Mouse (Mus musculus): ENCODE measurements at regions not wholly inside any gene's neighbourhood (a gene's known extent, or its start where the extent isn't known, plus 50 kb on each side); places are given as distances from the start of the nearest gene placed in this dataset.

DNA sequence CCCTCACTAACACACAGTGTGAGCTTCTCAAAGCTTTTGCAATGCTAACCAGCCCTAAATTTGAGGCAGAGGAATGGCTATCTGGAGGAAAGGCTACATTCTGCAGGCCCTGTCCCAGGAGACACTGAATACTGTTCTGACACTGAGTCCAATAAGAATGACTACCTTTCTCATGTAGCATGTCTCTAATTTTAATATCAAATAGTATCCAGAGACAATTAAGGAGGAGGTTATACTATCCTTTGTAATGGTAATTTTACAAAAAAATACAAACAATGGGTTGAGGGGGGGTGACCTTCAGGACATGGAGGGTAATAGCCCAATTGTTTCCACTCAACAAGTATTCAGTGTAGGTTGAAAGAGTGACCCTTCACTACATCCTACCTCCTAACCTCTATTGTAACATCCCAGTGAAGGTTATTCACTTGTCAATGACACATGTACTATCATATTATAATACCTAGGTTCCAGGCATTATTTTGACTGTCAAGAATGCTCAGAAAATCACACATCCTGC, 222.7 kb downstream of the Gm826 start:
- no peak overlapping the region for H3K4me2 ChIP-seq
- no peak overlapping the region for H3K27ac ChIP-seq
- H3K27me3 ChIP-seq, result 0 out of 2 replicates have a peak, but pooled peaks cover 5% of the 10 kb centered on the region
- no peak overlapping the region for H3K9ac ChIP-seq
- no peaks in the 10 kb centered on the region for H3K9me3 ChIP-seq
- ATAC-seq (ENCODE audit: insufficient number of reproducible peaks, low FRiP score, low TSS enrichment, low read depth), result no peak
- no peaks in the 10 kb centered on the region for H3K36me3 ChIP-seq
- no peak overlapping the region for H3K4me3 ChIP-seq
- H3K4me1 ChIP-seq, result no peaks in the 10 kb centered on the region

- Histone ChIP-seq H3K4me3 (no peak overlapping the region), H3K36me3 (no peaks in the 10 kb centered on the region), H3K4me2 (no peak overlapping the region), H3K9me3 (no peaks in the 10 kb centered on the region), H3K4me1 (no peaks in the 10 kb centered on the region), H3K27ac (no peak overlapping the region), H3K9ac (no peak overlapping the region), H3K27me3 (no peaks in the 10 kb centered on the region)
- 34% methylated on average over 12 of the region's 12 CpGs for WGBS
- ATAC-seq (ENCODE audit: insufficient number of reproducible peaks, low FRiP score, low TSS enrichment, low read depth), result no peak
Observed at GRCm38 (mm10) chr2:160093078-160093477, 240.9 kb downstream of the Gm826 start.

- Histone ChIP-seq H3K4me1 (no peaks in the 10 kb centered on the region), H3K4me2 (no peak overlapping the region), H3K27ac (no peak overlapping the region), H3K9ac (no peak overlapping the region), H3K36me3 (no peaks in the 10 kb centered on the region), H3K9me3 (no peaks in the 10 kb centered on the region), H3K27me3 (no peaks in the 10 kb centered on the region), H3K4me3 (no peak overlapping the region)
- WGBS, result 69% methylated on average over 4 of the region's 4 CpGs
- ATAC-seq (ENCODE audit: insufficient number of reproducible peaks, low FRiP score, low TSS enrichment, low read depth), result no peak
Observed at GRCm38 (mm10) chr2:160085999-160086398, 248.0 kb downstream of the Gm826 start.

- no peak overlapping the region for H3K9ac ChIP-seq
- no peak overlapping the region for H3K4me3 ChIP-seq
- H3K4me2 ChIP-seq, result no peak overlapping the region
- H3K9me3 ChIP-seq, result no peaks in the 10 kb centered on the region
- no peaks in the 10 kb centered on the region for H3K36me3 ChIP-seq
- H3K4me1 ChIP-seq, result no peaks in the 10 kb centered on the region
- WGBS, result 81% methylated on average over 4 of the region's 4 CpGs
- H3K27ac ChIP-seq, result no peak overlapping the region
- no peak for ATAC-seq (ENCODE audit: insufficient number of reproducible peaks, low FRiP score, low TSS enrichment, low read depth)
- no peaks in the 10 kb centered on the region for H3K27me3 ChIP-seq
Observed at GRCm38 (mm10) chr2:160083674-160084073, 250.3 kb downstream of the Gm826 start.

- no peaks in the 10 kb centered on the region for H3K9me3 ChIP-seq
Observed at GRCm38 (mm10) chr2:160082106-160082653, 251.8 kb downstream of the Gm826 start.

GRCm38 (mm10) chr2:160075694-160076093, 258.3 kb downstream of the Gm826 start:
- Histone ChIP-seq H3K4me3 (no peak overlapping the region), H3K9me3 (no peaks in the 10 kb centered on the region), H3K4me1 (no peaks in the 10 kb centered on the region), H3K36me3 (no peaks in the 10 kb centered on the region), H3K27me3 (no peaks in the 10 kb centered on the region), H3K27ac (no peak overlapping the region), H3K4me2 (no peak overlapping the region), H3K9ac (no peak overlapping the region)
- ATAC-seq (ENCODE audit: insufficient number of reproducible peaks, low FRiP score, low TSS enrichment, low read depth), result no peak
- WGBS, result 46% methylated on average over 3 of the region's 3 CpGs

More at GRCm38 (mm10) chr2:160082106-160082653, 251.8 kb downstream of the Gm826 start:
- 32% methylated on average over 5 of the region's 5 CpGs for WGBS
- no peak; the same call in 1 of the 2 replicates for ATAC-seq (ENCODE audit: insufficient number of reproducible peaks, low FRiP score, low TSS enrichment, low read depth)
- no peaks in the 10 kb centered on the region for H3K27me3 ChIP-seq
- H3K36me3 ChIP-seq, result no peaks in the 10 kb centered on the region
- H3K4me3 ChIP-seq, result no peak overlapping the region
- H3K9ac ChIP-seq, result no peak overlapping the region
- H3K4me2 ChIP-seq, result no peak overlapping the region
- H3K27ac ChIP-seq, result no peak overlapping the region
- no peaks in the 10 kb centered on the region for H3K4me1 ChIP-seq

- Histone ChIP-seq H3K27me3 (no peaks in the 10 kb centered on the region), H3K27ac (no peak overlapping the region), H3K4me3 (no peak overlapping the region), H3K4me2 (no peak overlapping the region), H3K9me3 (no peaks in the 10 kb centered on the region), H3K4me1 (peaks cover 13% of the 10 kb centered on the region), H3K36me3 (no peaks in the 10 kb centered on the region), H3K9ac (no peak overlapping the region)
- ATAC-seq (ENCODE audit: insufficient number of reproducible peaks, low FRiP score, low TSS enrichment, low read depth), result no peak
- 80% methylated on average over 2 of the region's 2 CpGs for WGBS
Observed at GRCm38 (mm10) chr2:160070441-160070840, 263.5 kb downstream of the Gm826 start.

DNA sequence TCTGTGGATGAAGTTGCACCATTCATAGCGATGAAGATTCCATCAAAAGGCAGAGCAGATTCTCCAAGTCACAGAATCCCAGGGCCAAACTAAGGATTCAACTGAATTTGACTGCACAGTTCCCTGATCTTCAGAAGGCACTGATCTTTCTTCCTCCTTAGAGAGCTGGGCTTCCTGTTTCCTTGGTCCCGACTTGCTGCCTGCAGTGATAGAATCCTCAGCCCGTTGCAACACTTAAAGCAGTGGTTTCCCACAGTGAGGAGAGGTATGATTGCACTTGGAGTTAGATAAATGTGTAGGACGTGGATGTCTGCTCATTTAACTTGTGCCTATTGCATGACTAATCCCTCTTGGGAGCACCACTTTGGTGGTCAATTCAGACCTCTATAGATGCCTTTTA, 265.2 kb downstream of the Gm826 start:
- Histone ChIP-seq H3K27me3 (no peaks in the 10 kb centered on the region), H3K27ac (no peak overlapping the region), H3K36me3 (no peaks in the 10 kb centered on the region), H3K4me2 (no peak overlapping the region), H3K4me1 (peaks cover 13% of the 10 kb centered on the region), H3K4me3 (no peak overlapping the region), H3K9me3 (no peaks in the 10 kb centered on the region), H3K9ac (no peak overlapping the region)
- no peak for ATAC-seq (ENCODE audit: insufficient number of reproducible peaks, low FRiP score, low TSS enrichment, low read depth)
- WGBS, result 79% methylated on average over 4 of the region's 4 CpGs

- H3K36me3 ChIP-seq, result no peaks in the 10 kb centered on the region
- H3K27me3 ChIP-seq, result no peaks in the 10 kb centered on the region
- H3K4me2 ChIP-seq, result no peak overlapping the region
- 79% methylated on average over 9 of the region's 9 CpGs for WGBS
- ATAC-seq (ENCODE audit: insufficient number of reproducible peaks, low FRiP score, low TSS enrichment, low read depth), result no peak
- H3K4me3 ChIP-seq, result no peak overlapping the region
- H3K9me3 ChIP-seq, result no peaks in the 10 kb centered on the region
- no peak overlapping the region for H3K27ac ChIP-seq
- H3K9ac ChIP-seq, result no peak overlapping the region
- peaks cover 13% of the 10 kb centered on the region for H3K4me1 ChIP-seq
Observed at GRCm38 (mm10) chr2:160067904-160068303, 266.1 kb downstream of the Gm826 start.

DNA sequence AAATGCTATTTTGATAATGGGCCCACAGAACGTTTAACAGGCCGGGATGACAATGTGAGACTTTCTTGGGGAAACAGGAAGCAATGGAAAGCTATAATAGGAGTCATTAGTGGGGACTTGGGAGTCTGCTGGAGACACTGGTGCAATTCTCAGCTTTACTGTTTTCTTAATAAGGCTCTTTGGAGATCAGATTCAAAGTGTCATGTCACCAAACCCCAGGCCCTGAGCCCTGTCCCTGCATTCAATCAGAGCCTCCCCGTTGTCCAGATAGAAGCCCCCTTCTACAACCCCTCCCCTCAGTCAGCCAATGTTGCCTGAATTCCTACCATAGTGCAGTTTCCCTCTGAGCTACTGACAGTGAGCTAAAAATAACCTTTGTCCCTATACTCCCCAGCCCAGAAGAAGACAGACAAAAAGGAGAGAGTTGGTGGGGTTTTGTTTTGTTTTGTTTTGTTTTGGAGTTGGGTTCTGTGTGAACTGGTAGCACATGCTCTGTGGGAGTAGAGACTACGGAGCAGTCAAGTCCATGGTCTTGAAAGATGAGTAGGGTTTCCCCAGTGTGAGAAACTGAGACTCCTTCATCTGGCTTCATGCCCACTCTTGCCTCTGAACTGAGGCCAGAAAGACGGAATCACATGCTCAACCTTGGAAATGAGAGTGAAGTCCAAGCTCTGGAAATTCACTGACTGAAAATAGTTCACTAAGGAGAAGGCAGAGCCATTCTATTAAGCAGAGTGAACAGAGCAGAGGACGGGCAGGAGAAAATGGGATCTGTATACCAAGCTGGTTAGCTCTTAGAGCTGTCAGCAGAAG, 267.3 kb downstream of the Gm826 start:
- WGBS, result 25% methylated on average over 6 of the region's 6 CpGs
- H3K27ac ChIP-seq, result 0 out of 2 replicates have a peak overlapping the region, but pooled peaks have one; percentile 17
- no peak overlapping the region for H3K9ac ChIP-seq
- H3K4me3 ChIP-seq, result no peak overlapping the region
- peaks cover 13% of the 10 kb centered on the region for H3K4me1 ChIP-seq
- no peaks in the 10 kb centered on the region for H3K27me3 ChIP-seq
- ATAC-seq (ENCODE audit: insufficient number of reproducible peaks, low FRiP score, low TSS enrichment, low read depth), result no peak; the same call in 1 of the 2 replicates
- H3K36me3 ChIP-seq, result no peaks in the 10 kb centered on the region
- no peak overlapping the region for H3K4me2 ChIP-seq
- no peaks in the 10 kb centered on the region for H3K9me3 ChIP-seq

GRCm38 (mm10) chr2:160062148-160062937, 271.6 kb downstream of the Gm826 start:
- Histone ChIP-seq H3K4me2 (no peak overlapping the region), H3K27me3 (no peaks in the 10 kb centered on the region), H3K36me3 (no peaks in the 10 kb centered on the region), H3K9me3 (no peaks in the 10 kb centered on the region), H3K27ac (no peak overlapping the region), H3K9ac (no peak overlapping the region), H3K4me1 (peaks cover 13% of the 10 kb centered on the region), H3K4me3 (no peak overlapping the region)
- WGBS, result 54% methylated on average over 4 of the region's 4 CpGs
- ATAC-seq (ENCODE audit: insufficient number of reproducible peaks, low FRiP score, low TSS enrichment, low read depth), result no peak

GRCm38 (mm10) chr2:160060091-160060490, 273.9 kb downstream of the Gm826 start:
- Histone ChIP-seq H3K27me3 (no peaks in the 10 kb centered on the region), H3K4me1 (no peaks in the 10 kb centered on the region), H3K9me3 (no peaks in the 10 kb centered on the region), H3K27ac (no peak overlapping the region), H3K36me3 (no peaks in the 10 kb centered on the region), H3K4me2 (no peak overlapping the region), H3K4me3 (no peak overlapping the region), H3K9ac (no peak overlapping the region)
- ATAC-seq (ENCODE audit: insufficient number of reproducible peaks, low FRiP score, low TSS enrichment, low read depth), result no peak
- 85% methylated on average over 5 of the region's 5 CpGs for WGBS
